Mouse (Mus musculus): ENCODE results near the gene Olfr1126. TPM values are rescaled to one million over a fixed set of nuclear protein-coding genes. Genes with fewer than 3 reads are reported as not detected.
A peak's percentile ranks its signal among the peaks of the same experiment; 100 is the strongest.

The Olfr1126 gene
- total RNA-seq (2014; rRNA removed) = not detected in 2 replicates
- not detected in 2 replicates for polyA plus RNA-seq (2012; rRNA removed)

DNA sequence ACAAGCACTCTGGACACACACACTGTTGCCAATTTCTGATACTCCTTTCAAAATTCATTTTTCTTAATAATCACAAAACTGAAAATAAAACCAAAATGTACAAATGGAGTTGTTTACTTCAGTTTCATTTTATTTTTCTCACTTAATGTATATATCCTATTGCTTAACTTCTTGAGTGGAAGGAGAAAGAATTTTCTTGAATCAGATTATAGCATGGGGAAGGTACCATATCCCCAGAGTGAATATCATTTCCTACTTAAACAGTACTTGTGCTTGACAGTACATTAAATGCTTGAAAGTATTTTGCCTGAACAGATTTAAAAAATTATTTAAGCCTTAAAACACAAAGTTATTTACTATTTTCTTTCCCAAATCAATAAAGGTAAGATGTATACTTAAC is at the start of gene Olfr1126:
Olfr1126 (plus strand) TSS at position 301 of the 400 bp plus-strand sequence.
- Histone ChIP-seq H3K4me1 (ENCODE audit: control insufficient read depth, insufficient read depth, low read length) (no peaks in the 10 kb centered on the region), H3K27me3 (ENCODE audit: control insufficient read depth, insufficient read depth, low read length) (no peaks in the 10 kb centered on the region), H3K36me3 (ENCODE audit: control insufficient read depth, insufficient read depth, low read length) (no peaks in the 10 kb centered on the region), H3K9ac (ENCODE audit: low read depth, low read length) (no peak within 1 kb of the TSS), H3K27ac (replicated peaks; ENCODE audit: insufficient read depth, low read depth, low read length) (no peak within 1 kb of the TSS), H3K4me3 (ENCODE audit: insufficient read depth, low read depth, low read length) (no peak within 1 kb of the TSS), H3K79me2 (ENCODE audit: control insufficient read depth, insufficient read depth, low read length) (no peaks in the 10 kb centered on the region)
- no peak for TF ChIP-seq CTCF (IDR thresholded peaks at IDR 0.05; ENCODE audit: low read depth, low read length)
- no peak for TF ChIP-seq POLR2A (IDR thresholded peaks at IDR 0.05; ENCODE audit: extremely low read depth, insufficient read depth, low read length)
- no peak for DNase-seq (ENCODE audit: extremely low read depth, low read depth, low spot score)

DNA sequence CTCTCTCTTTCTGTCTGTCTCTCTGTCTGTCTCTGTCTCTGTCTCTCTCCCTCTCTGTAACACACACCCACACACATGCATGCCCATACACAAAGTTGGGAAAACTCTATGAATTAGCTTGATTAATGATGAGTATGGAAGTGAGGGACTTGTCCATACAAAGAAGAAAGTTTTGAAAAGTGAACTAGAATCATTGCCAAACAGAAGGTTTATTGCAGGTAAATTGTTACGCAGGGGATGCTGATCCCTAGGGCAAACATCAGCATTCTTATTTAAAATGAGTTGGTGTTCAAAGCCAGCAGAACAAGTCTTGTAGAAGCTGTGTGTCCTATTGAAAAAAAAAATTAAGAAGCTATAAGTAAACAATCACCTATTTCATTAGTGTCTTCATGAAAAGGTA is 37.4 kb upstream of the Olfr1126 start, which contains the start of gene Olfr1123:
Olfr1123 (plus strand) TSS at position 301 of the 400 bp plus-strand sequence.
- no peaks in the 10 kb centered on the region for H3K4me1 ChIP-seq (ENCODE audit: control insufficient read depth, insufficient read depth, low read length)
- DNase-seq (ENCODE audit: extremely low read depth, low read depth, low spot score) = no peak
- H3K9ac ChIP-seq (ENCODE audit: low read depth, low read length) = no peak within 1 kb of the TSS
- no peak within 1 kb of the TSS for H3K4me3 ChIP-seq (ENCODE audit: insufficient read depth, low read depth, low read length)
- H3K79me2 ChIP-seq (ENCODE audit: control insufficient read depth, insufficient read depth, low read length) = no peaks in the 10 kb centered on the region
- no peaks in the 10 kb centered on the region for H3K36me3 ChIP-seq (ENCODE audit: control insufficient read depth, insufficient read depth, low read length)
- no peak within 1 kb of the TSS for H3K27ac ChIP-seq (replicated peaks; ENCODE audit: insufficient read depth, low read depth, low read length)
- no peaks in the 10 kb centered on the region for H3K27me3 ChIP-seq (ENCODE audit: control insufficient read depth, insufficient read depth, low read length)
- WGBS = 83% methylated on average over 1 of the region's 1 CpGs
- no peak for TF ChIP-seq POLR2A (IDR thresholded peaks at IDR 0.05; ENCODE audit: extremely low read depth, insufficient read depth, low read length)
- no peak for TF ChIP-seq CTCF (IDR thresholded peaks at IDR 0.05; ENCODE audit: low read depth, low read length)

GRCm38 (mm10) chr2:87429975-87430374 is 23.8 kb upstream of the Olfr1126 start, which contains the start of gene Olfr1124:
Gene Olfr1124 (plus strand): TSS chr2:87430275.
- Histone ChIP-seq H3K79me2 (ENCODE audit: control insufficient read depth, insufficient read depth, low read length) (no peaks in the 10 kb centered on the region), H3K4me3 (ENCODE audit: insufficient read depth, low read depth, low read length) (no peak within 1 kb of the TSS), H3K27ac (replicated peaks; ENCODE audit: insufficient read depth, low read depth, low read length) (no peak within 1 kb of the TSS), H3K27me3 (ENCODE audit: control insufficient read depth, insufficient read depth, low read length) (no peaks in the 10 kb centered on the region), H3K36me3 (ENCODE audit: control insufficient read depth, insufficient read depth, low read length) (no peaks in the 10 kb centered on the region), H3K4me1 (ENCODE audit: control insufficient read depth, insufficient read depth, low read length) (no peaks in the 10 kb centered on the region), H3K9ac (ENCODE audit: low read depth, low read length) (no peak within 1 kb of the TSS)
- TF ChIP-seq POLR2A (IDR thresholded peaks at IDR 0.05; ENCODE audit: extremely low read depth, insufficient read depth, low read length) (no peak), CTCF (IDR thresholded peaks at IDR 0.05; ENCODE audit: low read depth, low read length) (no peak)
- WGBS = 88% methylated on average over 1 of the region's 1 CpGs
- DNase-seq (ENCODE audit: extremely low read depth, low read depth, low spot score) = no peak

- TF ChIP-seq CTCF (IDR thresholded peaks at IDR 0.05; ENCODE audit: low read depth, low read length) = no peak
- TF ChIP-seq POLR2A (IDR thresholded peaks at IDR 0.05; ENCODE audit: extremely low read depth, insufficient read depth, low read length) = no peak
- Histone ChIP-seq H3K36me3 (ENCODE audit: control insufficient read depth, insufficient read depth, low read length) (no peaks in the 10 kb centered on the region), H3K27me3 (ENCODE audit: control insufficient read depth, insufficient read depth, low read length) (no peaks in the 10 kb centered on the region), H3K27ac (replicated peaks; ENCODE audit: insufficient read depth, low read depth, low read length) (no peak overlapping the region), H3K9ac (ENCODE audit: low read depth, low read length) (no peak overlapping the region), H3K4me3 (ENCODE audit: insufficient read depth, low read depth, low read length) (no peak overlapping the region), H3K79me2 (ENCODE audit: control insufficient read depth, insufficient read depth, low read length) (no peaks in the 10 kb centered on the region), H3K4me1 (ENCODE audit: control insufficient read depth, insufficient read depth, low read length) (no peaks in the 10 kb centered on the region)
- 84% methylated on average over 16 of the region's 16 CpGs for WGBS
- no peak for DNase-seq (ENCODE audit: extremely low read depth, low read depth, low spot score)
Measured at GRCm38 (mm10) chr2:87437731-87438130, 16.0 kb upstream of the Olfr1126 start.

DNA sequence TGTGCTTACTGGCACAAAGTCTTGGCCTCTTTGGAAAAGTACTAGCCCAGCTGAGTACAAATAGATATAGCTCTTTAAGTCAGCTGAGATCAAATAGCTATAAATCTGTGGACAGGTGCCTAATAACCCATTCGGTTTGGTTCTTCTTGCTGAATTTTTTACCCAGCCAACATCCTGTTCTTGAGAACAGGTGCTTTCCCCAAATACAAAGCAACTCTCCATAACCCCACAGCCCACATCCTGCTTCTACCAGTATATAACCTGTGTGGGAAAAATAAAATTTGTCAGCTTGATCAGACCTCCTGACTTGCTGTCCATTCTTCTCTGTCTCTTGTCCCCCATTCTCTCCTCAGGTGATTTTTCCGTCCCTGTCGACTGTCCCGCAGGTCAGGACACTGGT is 8.0 kb downstream of the Olfr1126 start:
- no peak for TF ChIP-seq POLR2A (IDR thresholded peaks at IDR 0.05; ENCODE audit: extremely low read depth, insufficient read depth, low read length)
- no peak for TF ChIP-seq CTCF (IDR thresholded peaks at IDR 0.05; ENCODE audit: low read depth, low read length)
- no peak overlapping the region for H3K27ac ChIP-seq (replicated peaks; ENCODE audit: insufficient read depth, low read depth, low read length)
- no peak overlapping the region for H3K4me3 ChIP-seq (ENCODE audit: insufficient read depth, low read depth, low read length)
- H3K27me3 ChIP-seq (ENCODE audit: control insufficient read depth, insufficient read depth, low read length) = no peaks in the 10 kb centered on the region
- WGBS = 89% methylated on average over 4 of the region's 4 CpGs
- H3K36me3 ChIP-seq (ENCODE audit: control insufficient read depth, insufficient read depth, low read length) = no peaks in the 10 kb centered on the region
- H3K9ac ChIP-seq (ENCODE audit: low read depth, low read length) = no peak overlapping the region
- H3K4me1 ChIP-seq (ENCODE audit: control insufficient read depth, insufficient read depth, low read length) = no peaks in the 10 kb centered on the region
- H3K79me2 ChIP-seq (ENCODE audit: control insufficient read depth, insufficient read depth, low read length) = no peaks in the 10 kb centered on the region
- no peak for DNase-seq (ENCODE audit: extremely low read depth, low read depth, low spot score)

DNA sequence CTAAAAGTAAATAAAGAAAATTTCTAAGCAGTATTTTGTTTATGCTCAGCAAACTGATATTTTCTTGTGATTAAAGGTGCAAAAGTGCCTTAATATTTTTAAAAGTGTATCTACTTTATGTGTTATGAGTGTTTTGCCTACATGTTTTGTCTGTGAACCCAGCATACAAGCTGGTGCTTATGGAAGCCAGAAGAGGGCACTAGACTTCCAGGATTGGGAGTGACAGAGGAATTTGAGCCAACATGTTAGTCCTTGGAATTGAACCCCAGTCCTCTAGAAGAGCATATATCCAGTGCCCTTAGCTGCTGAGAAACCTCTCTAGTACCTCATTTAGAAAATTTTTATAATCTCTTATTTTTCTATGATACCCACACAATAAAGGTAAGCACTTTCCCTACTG is 26.4 kb downstream of the Olfr1126 start:
- Histone ChIP-seq H3K4me1 (ENCODE audit: control insufficient read depth, insufficient read depth, low read length) (no peaks in the 10 kb centered on the region), H3K9ac (ENCODE audit: low read depth, low read length) (no peak overlapping the region), H3K27ac (replicated peaks; ENCODE audit: insufficient read depth, low read depth, low read length) (no peak overlapping the region), H3K36me3 (ENCODE audit: control insufficient read depth, insufficient read depth, low read length) (no peaks in the 10 kb centered on the region), H3K79me2 (ENCODE audit: control insufficient read depth, insufficient read depth, low read length) (no peaks in the 10 kb centered on the region), H3K27me3 (ENCODE audit: control insufficient read depth, insufficient read depth, low read length) (no peaks in the 10 kb centered on the region), H3K4me3 (ENCODE audit: insufficient read depth, low read depth, low read length) (no peak overlapping the region)
- no peak for TF ChIP-seq POLR2A (IDR thresholded peaks at IDR 0.05; ENCODE audit: extremely low read depth, insufficient read depth, low read length)
- TF ChIP-seq CTCF (IDR thresholded peaks at IDR 0.05; ENCODE audit: low read depth, low read length) = peak; percentile 20
- peak; percentile 37 for DNase-seq (ENCODE audit: extremely low read depth, low read depth, low spot score)

All from liver, adult 2 months (tissue).